Mouse (Mus musculus) liver, embryonic 14.5 days (tissue): ENCODE data around the gene Rprm. TPM values are rescaled to one million over a fixed set of nuclear protein-coding genes. Genes with fewer than 3 reads are reported as not detected.

Experiments
- ATAC-seq: fragments of 200-750 bp; cut with Nextera tagmentation; 2 replicates; pipeline ENCODE4 v1.8.0; 2017; ENCODE audit warnings: moderate number of reproducible peaks, mild to moderate bottlenecking, moderate library complexity; ENCODE audit not compliant: insufficient read depth
- DNase-seq, 3 experiments: peaks; one replicate each; pipeline ENCODE4 v3.0.0-alpha.2; 2012 to 2013; ENCODE audit warnings: low read depth in 3 of 3, low spot score in 3 of 3
- H3K27ac ChIP-seq: fragments of 300-500 bp; sonication (generic); 2 replicates; pipeline ENCODE4 v1.5.1; 2014; ENCODE audit warnings: moderate library complexity, mild to moderate bottlenecking, control low read depth, inconsistent platforms
- H3K27me3 ChIP-seq: fragments of 300-500 bp; sonication (generic); 2 replicates; pipeline ENCODE4 v1.6.1; 2014; ENCODE audit warnings: mild to moderate bottlenecking, low read length, moderate library complexity; ENCODE audit not compliant: control insufficient read depth, insufficient read depth
- H3K36me3 ChIP-seq: fragments of 300-500 bp; sonication (generic); replicated peaks from 2 replicates; pipeline ENCODE4 v1.6.1; 2014; ENCODE audit warnings: low read depth; ENCODE audit not compliant: control insufficient read depth, insufficient read depth
- H3K4me1 ChIP-seq, 2 experiments: fragments of 200-500 bp in 1 of 2; fragments of 300-500 bp in 1 of 2; sonication (generic) in 1 of 2; replicated peaks; 2 replicates each; pipeline ENCODE4 v1.6.1; 2012 to 2014; ENCODE audit warnings: antibody characterized with exemption in 1 of 2, inconsistent platforms in 1 of 2, low read length in 1 of 2; ENCODE audit not compliant: control insufficient read depth in 2 of 2, insufficient read depth in 2 of 2
- H3K4me2 ChIP-seq: fragments of 300-500 bp; sonication (generic); 2 replicates; pipeline ENCODE4 v1.6.1; 2014; ENCODE audit warnings: low read depth, mild to moderate bottlenecking, control low read depth, moderate library complexity
- H3K4me3 ChIP-seq, 2 experiments: fragments of 200-500 bp in 1 of 2; fragments of 300-500 bp in 1 of 2; sonication (generic) in 1 of 2; 2 replicates each; pipeline ENCODE4 v1.5.1; 2012 to 2014; ENCODE audit warnings: low read depth in 2 of 2, low read length in 2 of 2, mild to moderate bottlenecking in 2 of 2, control low read depth in 1 of 2, inconsistent platforms in 1 of 2, moderate library complexity in 1 of 2; ENCODE audit not compliant: insufficient read depth in 1 of 2
- H3K9ac ChIP-seq: fragments of 300-500 bp; sonication (generic); replicated peaks from 2 replicates; pipeline ENCODE4 v1.6.1; 2014; ENCODE audit warnings: mild to moderate bottlenecking, control low read depth, moderate library complexity
- H3K9me3 ChIP-seq: fragments of 300-500 bp; sonication (generic); 2 replicates; pipeline ENCODE4 v1.6.1; 2016; ENCODE audit warnings: low read length, mixed read lengths; ENCODE audit not compliant: control insufficient read depth
- CTCF ChIP-seq: IDR thresholded peaks from 2 replicates; pipeline ENCODE4 v1.5.1; 2016; ENCODE audit warnings: antibody characterized with exemption, low read depth, control low read depth
- EP300 ChIP-seq: IDR thresholded peaks from 2 replicates; pipeline ENCODE4 v1.6.1; 2016; ENCODE audit warnings: antibody characterized with exemption, low read depth
- WGBS: fragments of 180-500 bp; shearing (Covaris S2); extraction: QIAGEN DNeasy Blood & Tissue Kit; methylation state at CpG from one replicate; pipeline ENCODE4 v1.1.7; 2014; ENCODE audit not compliant: insufficient replicate concordance; 5-methylcytosine and 5-hydroxymethylcytosine counted together
- polyA plus RNA-seq, 2 experiments: library from polyadenylated mRNA; depleted of rRNA in 1 of 2; stranded (reverse) in 1 of 2; unstranded in 1 of 2; fragments of >200 nt; fragmentation: Nextera tagmentation in 1 of 2; extraction: Ambion mirVana in 1 of 2; gene quantifications; 2 replicates each; pipeline versions ENCODE4 v1.2.1 to v1.2.3; 2012 to 2014

The Rprm gene
- polyA plus RNA-seq, 2 experiments = 0.07 TPM; not detected in 1

- TF ChIP-seq CTCF (no peak), EP300 (no peak)
- Histone ChIP-seq H3K4me1 (no peaks in the 10 kb centered on the region), H3K4me2 (no peak overlapping the region), H3K9ac (no peak overlapping the region), H3K27ac (no peak overlapping the region), H3K4me3 (no peak overlapping the region), H3K27me3 (no peaks in the 10 kb centered on the region), H3K9me3 (no peaks in the 10 kb centered on the region), H3K36me3 (no peaks in the 10 kb centered on the region)
- ATAC-seq (no peak), DNase-seq (no peak)
- 66% methylated on average over 7 of the region's 7 CpGs for WGBS
Observed at GRCm38 (mm10) chr2:54078961-54079360, 6.4 kb downstream of the Rprm start.

GRCm38 (mm10) chr2:54071526-54071925, 13.8 kb downstream of the Rprm start:
- H3K4me1 ChIP-seq = no peaks in the 10 kb centered on the region
- H3K27me3 ChIP-seq = no peaks in the 10 kb centered on the region
- no peaks in the 10 kb centered on the region for H3K9me3 ChIP-seq
- H3K27ac ChIP-seq = no peak overlapping the region
- TF ChIP-seq EP300 (no peak), CTCF (no peak)
- no peak overlapping the region for H3K4me2 ChIP-seq
- no peak for ATAC-seq
- no peak overlapping the region for H3K4me3 ChIP-seq
- DNase-seq = no peak
- H3K36me3 ChIP-seq = no peaks in the 10 kb centered on the region
- no peak overlapping the region for H3K9ac ChIP-seq
- 38% methylated on average over 1 of the region's 1 CpGs for WGBS

- H3K9me3 ChIP-seq = no peaks in the 10 kb centered on the region
- no peak overlapping the region for H3K4me2 ChIP-seq
- no peak overlapping the region for H3K4me3 ChIP-seq
- DNase-seq (no peak), ATAC-seq (no peak)
- WGBS = 12% methylated on average over 1 of the region's 1 CpGs
- TF ChIP-seq EP300 = no peak
- no peak for TF ChIP-seq CTCF
- no peaks in the 10 kb centered on the region for H3K4me1 ChIP-seq
- H3K36me3 ChIP-seq = no peaks in the 10 kb centered on the region
- H3K9ac ChIP-seq = no peak overlapping the region
- no peak overlapping the region for H3K27ac ChIP-seq
- H3K27me3 ChIP-seq = no peaks in the 10 kb centered on the region
Observed at GRCm38 (mm10) chr2:54062421-54062820, 22.9 kb downstream of the Rprm start.

- no peak overlapping the region for H3K4me3 ChIP-seq
- DNase-seq (no peak), ATAC-seq (no peak)
- no peaks in the 10 kb centered on the region for H3K36me3 ChIP-seq
- H3K27ac ChIP-seq = no peak overlapping the region
- no peaks in the 10 kb centered on the region for H3K27me3 ChIP-seq
- TF ChIP-seq EP300 = no peak
- no peak for TF ChIP-seq CTCF
- H3K9me3 ChIP-seq = no peaks in the 10 kb centered on the region
- no peak overlapping the region for H3K4me2 ChIP-seq
- H3K9ac ChIP-seq = no peak overlapping the region
- no peaks in the 10 kb centered on the region for H3K4me1 ChIP-seq
Observed at GRCm38 (mm10) chr2:54061039-54061438, 24.3 kb downstream of the Rprm start.
